ENCODE assay signal across 8 mouse cellular contexts in the genomic region with DNA sequence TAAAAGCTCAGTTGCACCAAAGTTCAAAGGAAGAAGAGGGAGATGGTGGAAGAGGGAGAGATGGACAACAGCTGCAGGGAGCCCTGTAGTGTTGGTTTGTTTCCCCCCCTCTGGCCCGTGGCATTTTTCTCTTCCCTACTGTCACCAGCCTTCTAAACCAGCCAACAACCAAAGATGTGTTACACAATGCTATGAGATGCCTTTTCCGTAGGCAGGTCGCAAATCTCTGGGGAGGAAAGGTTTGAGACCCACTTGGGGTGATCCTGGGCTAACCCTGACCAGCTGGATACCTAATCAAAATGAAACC. TPM values are rescaled to one million over a fixed set of nuclear protein-coding genes. Genes with fewer than 3 reads are reported as not detected.
DNase-seq lines count a peak whose midpoint lies in the region; ATAC-seq and TF ChIP-seq lines count a peak whose summit lies in the region.

No protein-coding gene starts in this region.

- peaks cover 40% of the 10 kb centered on the region for H3K79me2 ChIP-seq in C2C12 (ENCODE audit: control insufficient read depth, insufficient read depth)

- H3K79me3 ChIP-seq in C2C12 (ENCODE audit: low read depth): peaks cover 25% of the 10 kb centered on the region

- no peak overlapping the region for H3K27ac ChIP-seq in forebrain, embryonic 15.5 days (replicated peaks)
- no peak overlapping the region for H3K27ac ChIP-seq in liver, embryonic 16.5 days (ENCODE audit: low read length)

- peak overlapping the region; percentile 80 for H3K9ac ChIP-seq in forebrain, embryonic 15.5 days (replicated peaks)
- H3K9ac ChIP-seq in liver, embryonic 16.5 days (ENCODE audit: low read depth, low read length): peak overlapping the region; percentile 77

- 0 out of 2 replicates have a peak, but pooled peaks have one; percentile 12 for ATAC-seq in frontal cortex, adult (ENCODE audit: low TSS enrichment)
- no peak for ATAC-seq in forebrain, embryonic 15.5 days (replicated peaks)
- no peak for ATAC-seq in liver, embryonic 16.5 days (ENCODE audit: low read depth)

- TF ChIP-seq CTCF in C2C12 (IDR thresholded peaks at IDR 0.05; ENCODE audit: control insufficient read depth, insufficient read depth, insufficient read length): no peak

- H3K4me3 ChIP-seq in C2C12 (ENCODE audit: insufficient read depth, poor library complexity, severe bottlenecking): peak overlapping the region; percentile 48
- peak overlapping the region; percentile 73 for H3K4me3 ChIP-seq in forebrain, embryonic 15.5 days
- H3K4me3 ChIP-seq in liver, embryonic 16.5 days (ENCODE audit: low read depth, low read length): peak overlapping the region; percentile 72

- peak overlapping the region; percentile 60 for H3K4me2 ChIP-seq in forebrain, embryonic 15.5 days (replicated peaks)
- peak overlapping the region; percentile 67 for H3K4me2 ChIP-seq in liver, embryonic 16.5 days (ENCODE audit: low read depth, low read length)

- no peaks in the 10 kb centered on the region for H3K27me3 ChIP-seq in C2C12 (ENCODE audit: control insufficient read depth, insufficient read depth, insufficient read length)
- no peaks in the 10 kb centered on the region for H3K27me3 ChIP-seq in forebrain, embryonic 15.5 days
- H3K27me3 ChIP-seq in liver, embryonic 16.5 days (ENCODE audit: control insufficient read depth, insufficient read depth, low read depth, low read length): no peaks in the 10 kb centered on the region

- H3K36me3 ChIP-seq in C2C12 (ENCODE audit: control insufficient read depth, insufficient read depth): no peaks in the 10 kb centered on the region
- no peaks in the 10 kb centered on the region for H3K36me3 ChIP-seq in forebrain, embryonic 15.5 days
- H3K36me3 ChIP-seq in liver, embryonic 16.5 days (ENCODE audit: control insufficient read depth, insufficient read depth): no peaks in the 10 kb centered on the region

- no peaks in the 10 kb centered on the region for H3K9me3 ChIP-seq in forebrain, embryonic 15.5 days
- H3K9me3 ChIP-seq in liver, embryonic 16.5 days (replicated peaks; ENCODE audit: control insufficient read depth, low read length): no peaks in the 10 kb centered on the region

- peaks cover 9% of the 10 kb centered on the region for H3K4me1 ChIP-seq in forebrain, embryonic 15.5 days
- no peaks in the 10 kb centered on the region for H3K4me1 ChIP-seq in liver, embryonic 16.5 days (ENCODE audit: control insufficient read depth, low read depth, low read length)

- peak overlapping the region; percentile 95 for H3ac ChIP-seq in C2C12 (ENCODE audit: control insufficient read depth, insufficient read length, low read depth)

- WGBS in forebrain, embryonic 15.5 days: 21% methylated on average over 3 of the region's 3 CpGs
- WGBS in liver, embryonic 16.5 days (ENCODE audit: insufficient replicate concordance): 20% methylated on average over 3 of the region's 3 CpGs

- no peak for DNase-seq in frontal cortex, postnatal 14 days (ENCODE audit: low spot score in 2 of 2)
- no peak for DNase-seq in cerebellum, postnatal 4 days (ENCODE audit: low spot score in 2 of 2)
- DNase-seq in adrenal gland, postnatal 36 days: no peak
- no peak for DNase-seq in embryo, embryonic 10 days (ENCODE audit: low spot score)

TF ChIP-seq in C2C12, 6 proteins besides CTCF, POLR2A, EP300 and RAD21:
- TF ChIP-seq FOSL1 (IDR thresholded peaks at IDR 0.05; ENCODE audit: insufficient read depth, low read length, poor library complexity, severe bottlenecking) (no peak), CEBPB (IDR thresholded peaks at IDR 0.05; ENCODE audit: low read depth) (no peak), MYOG (IDR thresholded peaks at IDR 0.05; ENCODE audit: control insufficient read depth, extremely low read depth, insufficient read length) (no peak), MAX (IDR thresholded peaks at IDR 0.05) (no peak), MYOD1 (IDR thresholded peaks at IDR 0.05; ENCODE audit: control insufficient read depth, insufficient read length, low read depth) (no peak), USF1 (IDR thresholded peaks at IDR 0.05; ENCODE audit: low read depth) (no peak)

RNA-seq across cellular contexts. Expression of a gene that starts 0.8 kb away (rescaled TPM):
- polyA plus RNA-seq in C2C12 (2012; fragmentation: generic; extraction: Trizol): 2.7 TPM
- 5.4 and 5.9 TPM in 2 replicates for polyA plus RNA-seq in forebrain, embryonic 15.5 days (2015; fragmentation: Nextera tagmentation; extraction: Ambion mirVana)
- polyA plus RNA-seq in liver, embryonic 16.5 days (2015; fragmentation: Nextera tagmentation; extraction: Ambion mirVana): 0.79 and 0.98 TPM in 2 replicates
- total RNA-seq in adrenal gland, postnatal 36 days (2021): 10 to 100 TPM; 30.4 to 34.2 TPM
